Mouse (Mus musculus) v-Abl transformed pro-B cells (cell line): ENCODE results near the gene Spock1.

Source experiments
- in situ Hi-C, 2 experiments: fragments of 400-800 bp; cut with MboI; formaldehyde crosslinking; loops; one replicate each; pipeline ENCODE4 v1.15.1; 2025; ENCODE audit not compliant: unreplicated experiment in 2 of 2

Spock1 gene

GRCm38 (mm10) chr13:57867586-57867985 lies 40.5 kb downstream of the Spock1 start:
- in situ Hi-C loops: no loop called here

GRCm38 (mm10) chr13:57865029-57865428 lies 43.1 kb downstream of the Spock1 start:
- in situ Hi-C loops: no loop called here

- in situ Hi-C loops: no loop called here
Measured at GRCm38 (mm10) chr13:57858491-57858890, 49.6 kb downstream of the Spock1 start.

- in situ Hi-C loops: no loop called here
Measured at GRCm38 (mm10) chr13:57857016-57857415, 51.1 kb downstream of the Spock1 start.

- in situ Hi-C loops: no loop called here
Measured at GRCm38 (mm10) chr13:57856311-57856853, 51.8 kb downstream of the Spock1 start.

- in situ Hi-C loops: no loop called here
Measured at GRCm38 (mm10) chr13:57855766-57856165, 52.4 kb downstream of the Spock1 start.

GRCm38 (mm10) chr13:57854416-57854815 lies 53.7 kb downstream of the Spock1 start:
- in situ Hi-C loops: no loop called here

GRCm38 (mm10) chr13:57853621-57854020 lies 54.5 kb downstream of the Spock1 start:
- in situ Hi-C loops: no loop called here

- in situ Hi-C loops: no loop called here
Measured at GRCm38 (mm10) chr13:57853156-57853555, 55.0 kb downstream of the Spock1 start.

GRCm38 (mm10) chr13:57848931-57849330 lies 59.2 kb downstream of the Spock1 start:
- in situ Hi-C loops: no loop called here

GRCm38 (mm10) chr13:57847101-57847500 lies 61.0 kb downstream of the Spock1 start:
- in situ Hi-C loops: no loop called here

- in situ Hi-C loops: no loop called here
Measured at GRCm38 (mm10) chr13:57846468-57846867, 61.7 kb downstream of the Spock1 start.

GRCm38 (mm10) chr13:57841141-57841848 lies 66.8 kb downstream of the Spock1 start:
- in situ Hi-C loops: no loop called here

GRCm38 (mm10) chr13:57837691-57838437 lies 70.3 kb downstream of the Spock1 start:
- in situ Hi-C loops: no loop called here

- in situ Hi-C loops: no loop called here
Measured at GRCm38 (mm10) chr13:57831374-57832163, 76.6 kb downstream of the Spock1 start.

GRCm38 (mm10) chr13:57830896-57831295 lies 77.2 kb downstream of the Spock1 start:
- in situ Hi-C loops: no loop called here

GRCm38 (mm10) chr13:57830091-57830490 lies 78.0 kb downstream of the Spock1 start:
- in situ Hi-C loops: no loop called here

- in situ Hi-C loops: no loop called here
Measured at GRCm38 (mm10) chr13:57816276-57816675, 91.9 kb downstream of the Spock1 start.

GRCm38 (mm10) chr13:57812643-57813042 lies 95.5 kb downstream of the Spock1 start:
- in situ Hi-C loops: no loop called here

- in situ Hi-C loops: no loop called here
Measured at GRCm38 (mm10) chr13:57811253-57811652, 96.9 kb downstream of the Spock1 start.

GRCm38 (mm10) chr13:57810816-57811215 lies 97.3 kb downstream of the Spock1 start:
- in situ Hi-C loops: no loop called here
